Mouse (Mus musculus) B cell, adult 2 months (primary cell): ENCODE data around the gene Prepl.

Experiments used
- DNase-seq, 2 experiments: peaks; one replicate each; pipeline ENCODE4 v3.0.0; 2022

Gene Prepl

DNA sequence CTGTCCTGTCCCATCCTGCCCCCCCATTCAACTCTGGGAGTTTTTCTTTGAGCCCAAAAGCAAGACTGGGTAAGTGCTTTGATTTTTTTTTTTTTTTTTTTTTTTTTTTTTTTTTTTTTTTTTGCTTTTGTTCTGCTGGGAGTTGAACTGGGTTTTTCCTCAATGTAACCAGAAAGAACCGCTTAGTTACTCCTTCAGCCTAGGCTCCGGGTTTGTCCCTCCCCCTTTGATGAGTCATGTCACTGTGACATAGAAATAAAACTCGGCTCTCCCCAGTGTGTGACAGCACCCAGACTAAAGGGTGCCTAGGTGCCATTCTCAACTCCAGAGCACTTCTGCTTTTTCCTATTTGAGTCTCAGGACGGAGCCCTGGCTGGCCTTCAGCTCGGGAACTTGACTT is 71.2 kb downstream of the Prepl start:
- peak in 1 of 2 experiments; percentile 15 for DNase-seq

DNA sequence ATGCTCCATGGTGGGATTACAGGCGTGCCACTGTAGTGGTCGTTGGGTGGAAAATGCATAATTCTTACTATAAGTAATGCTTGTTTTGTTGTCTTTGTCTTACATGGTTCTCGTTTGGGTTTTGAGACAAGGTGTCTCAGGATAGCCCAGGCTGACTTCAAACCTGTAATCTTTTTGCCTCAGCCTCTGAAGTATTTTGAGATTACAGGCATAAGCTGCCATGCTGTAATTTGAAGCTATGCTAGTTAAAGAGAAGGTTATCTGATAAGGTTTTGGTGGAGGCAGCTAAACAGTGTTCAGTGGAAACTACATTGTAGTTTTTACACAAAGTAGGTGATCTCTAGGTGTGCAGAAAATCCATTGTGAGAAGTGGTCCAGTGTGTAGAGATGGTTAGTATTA is 71.7 kb downstream of the Prepl start:
- no peak for DNase-seq

DNA sequence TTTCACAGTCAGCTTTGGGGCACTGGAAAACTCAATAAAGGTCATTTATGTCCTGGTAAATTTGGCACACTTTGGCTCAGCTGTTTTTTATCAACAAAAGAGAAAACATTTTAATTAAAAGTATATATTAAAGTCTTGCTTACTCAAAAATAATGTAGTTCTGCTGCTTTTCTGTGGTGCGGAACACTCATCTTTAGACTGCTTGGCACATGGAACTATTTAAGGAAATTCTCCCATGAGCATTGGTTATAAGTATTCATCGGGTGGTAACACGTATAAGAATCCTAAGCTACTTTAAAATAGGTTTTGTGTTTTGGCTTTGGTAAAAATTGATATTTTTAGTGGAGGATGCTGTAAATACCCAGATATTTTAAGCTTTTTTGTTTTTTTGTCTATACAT is 75.4 kb downstream of the Prepl start:
- DNase-seq = no peak

DNA sequence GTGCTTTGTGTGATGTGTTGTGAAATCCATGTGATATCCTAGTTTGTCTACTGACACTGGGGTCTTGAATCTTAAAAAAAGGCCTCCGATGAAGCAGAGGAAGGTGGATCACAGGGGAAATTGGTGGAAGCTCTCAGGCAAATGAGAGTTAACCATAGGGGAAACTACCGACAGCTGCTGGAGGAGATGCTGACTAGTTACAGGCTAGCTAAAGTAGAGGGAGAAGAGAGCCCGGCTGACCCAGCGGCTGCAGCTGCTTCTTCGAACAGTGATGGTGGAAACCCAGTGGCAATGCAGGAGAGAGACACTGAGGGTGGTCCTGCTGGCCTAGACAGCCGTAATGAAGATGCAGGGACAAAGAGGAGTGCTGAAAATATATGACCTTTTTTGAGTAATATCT is 76.6 kb downstream of the Prepl start:
- DNase-seq = no peak
